Mouse (Mus musculus): ENCODE results near the gene Gm3238.
A peak's percentile ranks its signal among the peaks of the same experiment; 100 is the strongest.
"Not testable (repeated sequence)": the region's sequence is repeated elsewhere in the genome, so short reads cannot be mapped to it uniquely, and the experiment has no call there.

Gene Gm3238

DNA sequence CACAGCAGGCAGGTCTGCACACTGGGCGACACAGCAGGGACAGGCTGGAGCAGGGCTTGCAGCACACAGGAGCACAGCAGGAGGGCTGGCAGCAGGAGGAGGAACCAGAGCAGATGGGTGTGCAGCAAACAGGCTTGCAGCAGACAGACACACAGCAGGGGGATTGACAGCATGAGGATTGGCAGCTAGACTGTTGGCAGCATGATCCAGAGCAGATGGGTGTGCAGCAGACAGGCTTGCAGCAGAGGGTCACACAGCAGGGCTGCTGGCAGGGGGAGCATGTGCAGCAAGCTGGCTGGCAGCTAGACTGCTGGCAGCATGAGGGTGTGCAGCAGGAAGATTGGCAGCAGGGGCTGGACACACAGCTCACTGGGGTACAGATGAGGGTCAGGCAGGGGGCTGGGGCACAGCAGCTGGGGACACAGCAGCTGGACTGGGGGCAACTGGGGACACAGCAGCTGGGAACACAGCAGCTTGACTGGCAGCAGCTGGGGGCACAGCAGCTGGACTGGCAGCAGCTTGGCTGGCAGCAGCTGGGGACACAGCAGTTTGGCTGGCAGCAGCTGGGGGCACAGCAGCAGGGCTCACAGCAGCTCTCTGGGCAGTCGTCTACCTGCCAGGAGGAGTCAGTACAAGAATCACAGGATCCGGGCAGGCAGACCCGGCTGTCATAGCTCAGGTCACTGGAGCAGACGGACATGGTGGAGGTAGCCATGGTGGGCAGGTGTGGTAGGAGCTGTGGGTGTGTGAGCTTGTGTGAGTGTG lies 29.0 kb downstream of the Gm3238 start, which contains the start of gene Gm18596:
Gm18596 (minus strand) TSS at position 715 of the 765 bp plus-strand sequence.
- not testable (repeated sequence) for DNase-seq (ENCODE audit: low read depth)

DNA sequence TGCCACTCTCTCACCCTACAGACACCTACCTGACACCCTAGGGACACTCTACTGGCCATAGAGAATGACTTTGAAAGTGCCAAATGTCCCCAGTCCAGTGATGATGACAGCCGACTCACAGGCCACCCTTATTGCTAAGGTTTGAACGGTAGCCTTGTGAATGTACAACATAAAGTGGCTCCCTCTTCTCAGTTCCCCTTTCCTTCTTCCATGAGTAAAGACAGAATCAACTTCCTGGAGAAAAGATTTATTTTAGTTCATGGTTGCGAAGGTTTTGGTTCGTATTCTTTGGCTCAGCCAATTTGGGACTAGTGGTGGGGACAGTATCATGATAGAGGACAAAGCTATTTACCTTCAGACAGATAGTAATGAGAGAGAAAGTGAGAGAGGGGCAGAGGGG lies 32.2 kb downstream of the Gm3238 start:
- DNase-seq (ENCODE audit: low read depth), result no peak

DNA sequence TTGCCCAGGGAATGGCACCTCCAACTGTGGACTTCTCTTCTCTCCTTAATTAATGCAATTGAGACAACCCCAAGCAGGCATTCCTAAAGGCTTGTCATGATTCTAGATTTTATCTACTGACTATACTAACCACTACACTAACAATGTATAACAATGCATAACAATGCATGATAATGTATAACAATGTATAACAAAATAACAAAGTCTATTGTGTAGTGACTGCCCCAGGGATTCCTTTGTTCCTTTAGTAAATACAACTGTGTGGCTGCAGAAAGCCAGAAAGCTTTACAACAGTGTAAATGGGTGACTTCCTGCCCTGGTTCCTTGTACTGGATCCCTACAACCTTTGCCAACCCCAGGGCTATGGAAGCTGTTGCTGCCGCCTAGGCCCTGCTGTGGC lies 35.2 kb downstream of the Gm3238 start:
- DNase-seq (ENCODE audit: low read depth), result no peak

DNA sequence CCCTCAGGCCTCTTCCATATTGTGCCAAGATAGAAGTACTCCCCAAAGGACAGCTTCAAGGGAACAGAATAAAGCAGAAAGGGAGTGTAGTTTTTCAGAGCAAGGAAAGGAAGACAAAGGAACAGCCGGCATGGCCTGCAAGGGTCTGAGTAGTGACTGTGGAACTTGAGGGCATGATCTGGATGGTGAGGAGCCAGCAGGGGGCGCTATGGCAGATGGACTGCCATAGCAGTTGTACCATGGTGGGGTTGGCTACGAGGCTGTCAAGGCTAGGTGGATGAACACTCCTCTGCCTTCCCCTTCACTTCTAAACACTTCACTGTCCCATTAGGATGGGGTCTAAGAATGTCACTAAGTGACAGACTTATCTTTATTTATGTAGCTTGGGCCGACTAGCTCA lies 41.9 kb downstream of the Gm3238 start:
- peak; percentile 35 for DNase-seq (ENCODE audit: low read depth)

DNA sequence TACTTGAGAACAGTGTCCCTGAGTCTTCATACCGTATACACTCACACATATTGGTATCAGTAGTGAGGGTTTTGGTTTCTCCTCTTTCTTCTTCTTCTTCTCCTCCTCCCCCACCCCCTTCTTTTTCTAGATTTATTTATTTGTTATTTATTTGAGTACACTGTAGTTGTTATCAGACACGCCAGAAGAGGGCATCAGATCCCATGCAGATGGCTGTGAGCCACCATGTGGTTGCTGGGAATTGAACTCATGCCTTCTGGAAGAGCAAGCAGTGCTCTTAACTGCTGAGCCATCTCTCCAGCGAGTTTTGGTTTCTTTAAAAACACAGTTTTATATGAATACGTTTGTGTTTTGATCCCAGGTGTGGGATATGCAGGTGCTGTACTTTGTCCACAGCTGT lies 42.8 kb downstream of the Gm3238 start:
- DNase-seq (ENCODE audit: low read depth), result peak; percentile 27

DNA sequence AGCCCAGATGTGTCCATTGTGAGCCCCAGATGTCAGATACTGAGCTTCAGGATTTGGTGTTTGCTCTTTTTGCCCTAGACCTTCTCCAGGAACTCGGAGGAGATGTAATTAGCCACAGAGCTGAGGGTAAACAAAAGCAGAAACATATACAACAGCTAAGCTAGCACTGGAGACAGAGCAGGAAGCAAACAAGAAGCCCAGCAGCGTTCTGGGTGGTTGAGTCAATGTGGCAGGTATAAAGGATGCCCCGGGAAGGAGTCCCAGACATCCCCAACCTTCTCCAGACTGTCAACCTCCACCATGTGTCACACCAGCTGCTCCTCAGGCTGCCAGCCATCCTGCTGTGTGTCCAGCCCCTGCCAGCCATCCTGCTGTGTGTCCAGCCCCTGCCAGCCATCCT lies 44.9 kb downstream of the Gm3238 start, which contains the start of gene Gm10100:
Gm10100 (plus strand) TSS at position 301 of the 400 bp plus-strand sequence.
- DNase-seq (ENCODE audit: low read depth), result no peak

DNA sequence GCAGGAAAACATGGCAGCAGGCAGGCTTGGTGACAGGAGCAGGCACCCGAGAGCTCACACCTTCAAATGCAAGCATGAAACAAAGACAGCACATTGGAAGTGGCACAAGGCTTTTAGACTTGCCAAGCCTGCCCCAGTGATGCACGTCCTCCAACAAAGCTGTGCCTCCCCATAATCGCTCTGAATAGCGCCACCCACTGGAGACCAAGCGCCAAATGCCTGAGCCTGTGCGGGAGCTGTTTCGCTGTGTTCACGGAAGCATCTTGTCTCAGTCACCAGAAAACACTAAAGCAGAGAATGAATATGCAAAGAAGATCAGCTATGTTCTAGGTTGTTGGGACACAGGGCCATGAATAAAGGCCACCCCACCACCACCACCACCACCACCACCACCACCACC lies 46.3 kb downstream of the Gm3238 start:
- DNase-seq (ENCODE audit: low read depth), result no peak

Data from 416B (cell line).